Mouse (Mus musculus) kidney, adult 2 months (tissue): ENCODE results near the gene Plek.

Experiments used
- CTCF ChIP-seq: fragments of 200-500 bp; conservative IDR thresholded peaks from 2 replicates; pipeline ENCODE4 v1.5.1; 2011; ENCODE audit warnings: low read depth, mild to moderate bottlenecking, control low read depth, low read length, moderate library complexity, mixed read lengths; ENCODE audit not compliant: insufficient read depth, insufficient read length
- POLR2A ChIP-seq: fragments of 200-500 bp; IDR thresholded peaks from one replicate; pipeline ENCODE4 v1.6.1; 2011; ENCODE audit warnings: low read depth, low read length, control low read depth

- TF ChIP-seq CTCF (peak; percentile 17; the same call in 1 of the 2 replicates), POLR2A (no peak)
These were observed 32.9 kb downstream of the Plek start for GRCm38 (mm10) chr11:17019328-17019727.
